Mouse (Mus musculus) embryo, embryonic 10.5 days (tissue): ENCODE measurements at regions not wholly inside any gene's neighbourhood (a gene's known extent, or its start where the extent isn't known, plus 50 kb on each side); places are given as distances from the start of the nearest gene placed in this dataset.

Experiments
- DNase-seq: peaks from one replicate; pipeline ENCODE4 v3.0.0-alpha.2; 2015; ENCODE audit warnings: low spot score

DNA sequence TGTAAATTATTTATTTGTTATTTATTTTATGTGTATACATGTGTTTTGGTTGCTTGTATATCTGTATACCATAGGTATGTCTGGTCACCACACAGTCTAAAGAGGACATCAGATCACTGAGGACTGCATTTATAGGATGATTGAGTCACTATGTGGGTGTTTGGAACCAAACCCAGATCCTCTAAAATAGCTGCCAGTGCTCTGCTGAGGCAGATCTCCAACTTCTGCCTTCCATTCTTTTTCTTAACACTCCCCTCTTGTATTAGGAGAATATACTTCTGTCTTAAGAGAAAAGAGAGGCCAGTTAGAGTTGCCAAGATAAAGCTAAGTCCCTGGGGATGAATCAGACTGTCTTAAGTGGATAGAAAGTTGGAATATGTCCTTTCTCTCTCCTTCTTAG, 424.2 kb downstream of the Cntn6 start:
- DNase-seq: no peak

DNA sequence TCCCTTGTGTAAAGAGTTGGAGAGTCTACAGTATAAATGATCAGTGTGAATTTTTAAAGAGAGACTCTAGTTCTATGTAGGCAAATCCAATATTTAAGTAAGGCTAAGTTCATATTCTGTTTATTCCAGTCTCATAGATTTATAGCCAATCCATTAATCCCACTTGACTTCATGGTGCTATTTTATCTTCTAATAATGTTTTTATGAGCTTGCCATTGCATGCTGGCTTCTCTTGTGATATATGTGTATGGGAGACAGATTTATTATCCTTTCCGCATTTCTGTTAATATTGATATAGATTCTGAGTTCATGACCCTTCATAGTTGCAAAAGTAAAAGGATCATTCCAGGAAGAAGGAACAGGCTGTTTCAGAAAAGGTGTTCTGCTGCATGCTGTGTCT, 430.0 kb downstream of the Cntn6 start:
- no peak for DNase-seq

DNA sequence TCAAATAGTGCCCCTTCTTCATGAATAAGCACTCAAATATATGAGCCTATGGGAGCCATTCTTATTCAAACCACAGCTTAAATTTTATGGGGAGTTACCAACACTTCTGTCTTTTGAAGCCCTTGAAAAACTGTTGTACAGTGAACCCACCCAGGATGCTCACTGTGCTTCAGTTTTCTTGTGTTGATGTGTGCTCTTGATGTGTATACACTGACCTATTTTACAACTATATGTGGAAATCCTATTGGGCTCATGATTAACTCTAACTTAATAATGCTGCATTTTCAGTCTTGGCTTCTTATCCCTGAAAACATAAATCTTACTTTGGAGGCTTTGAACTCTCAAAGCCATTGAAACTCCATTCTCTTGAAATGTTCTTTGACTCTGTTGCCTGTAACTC, 433.5 kb downstream of the Cntn6 start:
- no peak for DNase-seq

DNA sequence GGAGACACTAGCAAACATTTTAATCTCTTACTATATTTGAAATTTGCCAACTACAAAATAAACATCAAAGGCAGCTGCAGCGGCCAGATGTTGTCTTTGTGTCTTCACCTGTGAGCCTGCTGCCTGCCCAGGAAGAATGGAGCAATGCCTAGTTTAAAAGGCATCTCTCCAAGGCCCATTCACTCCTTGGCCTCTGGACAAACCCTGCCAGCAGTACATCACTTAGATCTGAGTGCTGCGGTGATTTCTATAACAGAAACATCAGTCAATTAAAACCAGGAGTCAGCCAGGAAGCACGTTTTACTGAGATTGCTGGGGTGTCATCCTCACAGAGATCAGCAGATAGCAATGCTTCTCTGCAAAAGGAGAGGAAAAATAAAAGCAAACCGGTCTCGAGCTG, 437.7 kb downstream of the Cntn6 start:
- no peak for DNase-seq

DNA sequence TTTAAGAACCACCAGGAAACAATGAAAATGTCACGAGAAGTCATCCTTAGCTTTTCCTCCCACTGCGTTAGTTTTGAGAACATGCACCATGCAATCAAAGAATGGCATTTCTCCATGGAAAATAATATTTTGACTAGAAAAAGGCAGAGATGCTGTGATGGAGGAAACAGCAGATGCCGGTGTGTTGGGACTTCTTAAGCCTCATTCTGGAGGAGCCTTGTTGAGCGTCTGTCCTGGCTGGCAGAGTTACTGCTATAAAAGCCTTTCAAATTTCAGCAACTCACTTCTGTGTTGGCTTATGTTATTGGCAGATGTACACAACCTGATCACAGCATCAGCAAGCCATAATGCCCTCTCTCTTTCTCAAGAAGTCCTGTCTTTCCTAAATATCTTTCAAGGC, 439.6 kb downstream of the Cntn6 start:
- DNase-seq: no peak

GRCm38 (mm10) chr6:104939134-104939533, 446.5 kb downstream of the Cntn6 start:
- DNase-seq: no peak

DNA sequence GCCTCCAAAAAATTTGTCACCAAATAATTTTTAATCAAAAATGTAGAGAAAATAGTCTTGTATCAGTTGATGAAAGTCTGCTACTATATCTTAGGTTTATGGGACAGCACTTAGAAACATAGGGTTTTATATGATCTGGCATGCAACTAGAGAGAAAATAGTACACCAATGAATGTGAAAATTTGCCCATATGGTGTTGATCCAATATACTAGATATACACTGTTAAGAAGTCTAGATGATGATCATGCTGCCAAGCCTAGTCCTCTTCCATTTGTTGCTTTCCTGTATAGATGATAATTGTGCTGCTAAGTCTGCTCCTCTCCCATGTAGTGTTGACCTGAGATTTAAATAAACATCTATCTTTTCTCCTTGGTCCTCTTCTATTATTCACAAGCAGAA, 481.9 kb downstream of the Cntn6 start:
- DNase-seq: no peak

DNA sequence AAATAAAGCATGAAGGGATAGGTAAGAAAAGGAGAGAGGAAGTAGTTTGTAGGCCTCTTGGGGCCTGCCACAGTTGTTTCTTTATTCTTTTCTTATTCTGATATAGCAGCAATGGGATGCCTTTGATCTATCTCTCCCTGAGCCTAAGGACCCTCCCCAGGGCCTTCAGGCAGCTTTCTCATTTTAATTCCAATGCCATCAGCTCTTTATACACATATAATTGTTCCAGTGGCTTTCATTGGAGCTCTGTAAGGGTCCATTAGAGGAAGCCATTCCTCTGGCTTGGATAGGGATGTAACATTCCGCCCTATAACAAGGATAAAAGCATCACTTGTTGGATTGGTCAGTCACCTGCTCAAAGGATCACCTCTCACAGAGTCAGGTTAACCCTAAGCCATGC, 491.6 kb downstream of the Cntn6 start:
- no peak for DNase-seq

DNA sequence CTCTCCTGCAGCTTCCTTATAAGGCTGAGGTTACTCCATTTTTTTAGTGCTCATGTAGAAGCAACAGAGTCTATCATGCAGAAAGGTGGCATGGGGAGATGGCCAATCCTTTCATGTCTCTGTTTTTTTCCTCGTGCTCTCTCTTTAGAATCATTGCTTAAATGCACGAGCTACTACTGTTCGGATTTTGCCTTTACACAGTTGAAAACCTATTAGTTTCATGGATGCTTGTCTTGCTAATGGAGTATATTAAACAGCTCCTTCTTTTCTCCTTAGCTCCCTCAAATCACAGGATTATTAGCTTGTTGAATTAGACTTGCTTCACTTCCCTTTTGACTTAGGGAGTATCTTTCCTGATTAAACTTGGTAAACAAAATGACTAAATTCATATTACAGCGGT, 497.3 kb downstream of the Cntn6 start:
- DNase-seq: no peak

DNA sequence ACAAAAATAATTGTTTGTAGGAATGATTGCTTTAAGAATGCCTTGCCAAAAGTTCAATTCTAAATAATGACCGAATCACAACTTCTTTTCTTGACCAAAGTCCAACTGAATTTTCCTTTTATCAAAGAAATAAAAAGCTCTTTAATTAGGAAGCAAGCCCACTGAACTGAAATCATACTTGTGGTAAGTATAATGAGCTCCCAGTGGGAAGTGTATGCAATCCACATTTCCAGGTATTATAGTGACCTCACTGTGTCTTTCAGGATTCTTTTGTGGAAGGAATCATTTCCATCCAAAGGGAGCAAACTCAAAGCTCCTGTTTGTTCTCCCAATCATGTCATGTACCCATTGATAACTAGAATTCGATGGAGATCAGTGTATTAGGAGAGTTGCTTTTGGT, 497.8 kb downstream of the Cntn6 start:
- no peak for DNase-seq

DNA sequence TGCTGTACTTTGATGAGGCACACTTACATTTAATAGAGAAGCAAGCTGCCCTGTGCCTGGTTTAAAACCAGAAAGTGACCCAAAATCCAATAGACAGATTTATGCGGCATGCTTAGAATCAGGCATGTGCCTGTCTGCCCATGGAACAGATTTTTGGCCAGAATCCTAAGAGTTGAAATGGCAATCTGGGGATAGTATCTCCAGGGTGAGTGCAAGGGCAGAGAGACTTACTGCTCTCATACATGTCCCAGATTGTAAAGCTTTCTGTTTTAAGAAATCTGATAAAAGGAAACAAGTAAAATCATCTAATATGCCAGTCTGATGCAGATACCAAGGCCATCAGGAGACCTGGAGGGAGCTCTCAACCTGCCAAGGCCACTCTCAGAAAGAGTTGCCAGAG, 507.0 kb downstream of the Cntn6 start:
- no peak for DNase-seq

GRCm38 (mm10) chr6:105020672-105021071, 528.1 kb downstream of the Cntn6 start:
- no peak for DNase-seq

DNA sequence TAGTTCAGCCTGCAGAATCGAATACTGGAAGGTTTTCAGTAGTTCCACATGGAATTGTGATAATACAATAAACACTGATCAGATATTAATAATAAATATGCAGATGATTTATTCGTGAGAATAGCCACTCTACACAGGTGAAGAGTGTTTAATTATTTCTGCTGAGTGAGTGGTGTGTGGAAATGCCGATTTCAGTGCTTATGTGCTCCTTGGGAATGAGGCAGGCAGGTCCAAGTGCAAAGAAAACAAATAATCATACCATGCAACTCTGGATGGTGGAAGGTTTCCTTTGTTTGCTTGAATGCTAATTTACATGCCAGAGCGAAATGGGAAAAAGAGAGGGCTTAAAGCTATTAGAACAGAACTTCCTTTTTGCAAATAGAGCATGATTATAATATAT, 528.6 kb downstream of the Cntn6 start:
- DNase-seq: no peak

DNA sequence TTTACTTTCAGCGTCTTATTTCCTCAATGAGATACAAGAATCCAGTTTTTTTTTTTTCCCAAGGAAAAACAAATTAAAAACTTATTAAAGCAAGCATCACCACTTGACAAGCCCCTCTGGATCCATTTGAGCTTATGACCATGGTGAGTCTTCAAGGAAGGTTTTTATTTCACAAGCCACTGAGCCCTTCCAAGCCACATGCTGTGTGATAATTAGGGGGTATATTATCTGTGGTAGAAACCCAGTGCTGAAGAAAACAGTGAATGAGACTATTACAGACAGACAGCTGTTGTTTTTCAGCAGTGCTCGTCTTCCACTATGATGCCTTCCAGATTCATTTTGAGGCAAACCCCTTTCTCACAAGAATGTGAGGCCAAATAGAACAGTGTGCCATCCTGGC, 573.6 kb downstream of the Cntn6 start:
- no peak for DNase-seq

DNA sequence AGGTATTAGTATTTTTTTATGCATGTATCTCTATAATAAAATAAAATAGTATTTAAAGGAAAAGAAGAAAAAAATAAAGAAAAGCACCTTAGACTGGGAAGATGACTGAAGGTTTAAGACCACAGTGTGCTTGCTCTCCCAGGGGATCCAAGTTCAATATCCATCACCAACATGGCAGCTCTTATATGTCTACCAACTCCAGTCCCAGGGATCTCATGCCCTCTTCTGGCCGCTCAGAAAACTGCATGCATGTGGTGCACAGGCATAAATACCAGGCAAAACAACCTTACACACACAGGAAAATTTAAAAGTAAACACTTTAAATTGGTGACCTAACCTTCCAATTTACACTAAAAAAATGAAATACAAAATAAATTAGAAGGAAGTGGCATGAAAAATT, 586.6 kb upstream of the Cntn4 start:
- DNase-seq: peak; percentile 54
